Mouse (Mus musculus) CH12.LX (cell line): Measurements from ENCODE around the gene Pik3ca.

ENCODE experiments used
- CHD2 ChIP-seq: IDR thresholded peaks from 2 replicates; pipeline ENCODE4 v1.6.1; 2011; ENCODE audit warnings: low read length, improper control_type of control experiment
- CTCF ChIP-seq, 2 experiments: IDR thresholded peaks in 1 of 2; conservative IDR thresholded peaks in 1 of 2; 2 replicates each; pipeline ENCODE4 v1.5.1; 2011 to 2012; ENCODE audit warnings: low read depth in 2 of 2, low read length in 2 of 2, improper control_type of control experiment in 1 of 2, inconsistent platforms in 1 of 2, mild to moderate bottlenecking in 1 of 2, moderate library complexity in 1 of 2
- HCFC1 ChIP-seq: IDR thresholded peaks from 2 replicates; pipeline ENCODE4 v1.6.1; 2012; ENCODE audit warnings: low read depth, mild to moderate bottlenecking, inconsistent platforms, low read length, improper control_type of control experiment
- RAD21 ChIP-seq: IDR thresholded peaks from 2 replicates; pipeline ENCODE4 v1.6.1; 2011; ENCODE audit warnings: low read depth, mild to moderate bottlenecking, low read length, improper control_type of control experiment, moderate library complexity

- no peak for TF ChIP-seq RAD21
- TF ChIP-seq CTCF (conservative IDR thresholded peaks at IDR 0.05 in 1 of 2, IDR thresholded peaks at IDR 0.05 in 1 of 2; ENCODE audit: low read depth in 2 of 2, low read length in 2 of 2): no peak
- TF ChIP-seq HCFC1: no peak
- TF ChIP-seq CHD2: no peak
Observed at GRCm38 (mm10) chr3:32373236-32373635, 24.2 kb upstream of the Pik3ca start.
